Mouse (Mus musculus): ENCODE results near the gene Pde4b.

GRCm38 (mm10) chr4:102393605-102394004 is 306.3 kb downstream of the Pde4b start:
- TF ChIP-seq CTCF (IDR thresholded peaks at IDR 0.05; ENCODE audit: control insufficient read depth, insufficient read depth, low read length) = no peak
- no peak for TF ChIP-seq POLR2A (IDR thresholded peaks at IDR 0.05; ENCODE audit: borderline replicate concordance, control insufficient read depth, low read depth, low read length)
